Mouse (Mus musculus): ENCODE measurements at regions not wholly inside any gene's neighbourhood (a gene's known extent, or its start where the extent isn't known, plus 50 kb on each side); places are given as distances from the start of the nearest gene placed in this dataset.
A peak's percentile ranks its signal among the peaks of the same experiment; 100 is the strongest.

DNA sequence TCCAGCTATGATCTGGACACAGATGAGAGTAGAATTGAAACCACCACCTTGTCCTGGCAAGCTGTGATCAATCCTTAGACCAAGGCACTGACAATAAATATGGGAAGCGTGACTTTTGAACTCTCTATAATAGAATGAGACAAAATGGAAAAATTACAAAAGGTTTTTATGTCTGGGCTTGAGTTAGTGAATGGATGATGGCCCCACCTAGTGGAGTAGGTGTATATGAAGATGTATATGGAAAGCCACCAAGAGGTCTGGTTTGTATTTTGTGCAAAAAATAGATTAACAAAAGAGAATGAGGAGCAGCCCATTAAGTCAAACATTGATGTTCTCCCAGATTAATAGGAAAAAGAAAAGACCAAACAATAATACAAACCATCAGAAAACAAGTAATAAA, 172.5 kb downstream of the Tacr3 start:
- H3K9me3 ChIP-seq (replicated peaks; ENCODE audit: insufficient read depth, low read length) = no peaks in the 10 kb centered on the region
- no peaks in the 10 kb centered on the region for H3K79me2 ChIP-seq (ENCODE audit: control insufficient read depth, insufficient read depth, low read length, poor library complexity)
- H3K36me3 ChIP-seq (ENCODE audit: control insufficient read depth in 1 of 2, insufficient read depth in 2 of 2, low read length in 2 of 2) = no peaks in the 10 kb centered on the region
- H3K4me3 ChIP-seq (ENCODE audit: control insufficient read depth in 1 of 2, insufficient read depth in 1 of 2, low read depth in 2 of 2, low read length in 2 of 2) = no peak overlapping the region
- H3K9ac ChIP-seq (ENCODE audit: control insufficient read depth, low read depth, low read length, poor library complexity, severe bottlenecking) = no peak overlapping the region
- no peaks in the 10 kb centered on the region for H3K4me1 ChIP-seq (ENCODE audit: control insufficient read depth in 1 of 2, insufficient read depth in 2 of 2, low read length in 2 of 2)
- no peaks in the 10 kb centered on the region for H3K27me3 ChIP-seq (ENCODE audit: control insufficient read depth in 1 of 2, insufficient read depth in 2 of 2, low read length in 2 of 2)
- peak; percentile 3 for DNase-seq (ENCODE audit: low read depth, low spot score)
- no peak overlapping the region for H3K27ac ChIP-seq (ENCODE audit: control insufficient read depth, low read depth, low read length)
- TF ChIP-seq RAD21 (IDR thresholded peaks at IDR 0.05; ENCODE audit: low read depth, low read length) (peak; percentile 10), CTCF (IDR thresholded peaks at IDR 0.05 in 2 of 3, conservative IDR thresholded peaks at IDR 0.05 in 1 of 3; ENCODE audit: control insufficient read depth in 1 of 3, insufficient read depth in 1 of 3, low read depth in 2 of 3, low read length in 3 of 3, poor library complexity in 1 of 3, severe bottlenecking in 1 of 3) (peak in 1 of 3 experiments; percentile 15; a peak in 1 of 6 replicates), SMC3 (IDR thresholded peaks at IDR 0.05; ENCODE audit: low read depth, low read length) (peak; percentile 6; the same call in 1 of the 2 replicates), TCF12 (IDR thresholded peaks at IDR 0.05; ENCODE audit: low read depth, low read length) (no peak)

DNA sequence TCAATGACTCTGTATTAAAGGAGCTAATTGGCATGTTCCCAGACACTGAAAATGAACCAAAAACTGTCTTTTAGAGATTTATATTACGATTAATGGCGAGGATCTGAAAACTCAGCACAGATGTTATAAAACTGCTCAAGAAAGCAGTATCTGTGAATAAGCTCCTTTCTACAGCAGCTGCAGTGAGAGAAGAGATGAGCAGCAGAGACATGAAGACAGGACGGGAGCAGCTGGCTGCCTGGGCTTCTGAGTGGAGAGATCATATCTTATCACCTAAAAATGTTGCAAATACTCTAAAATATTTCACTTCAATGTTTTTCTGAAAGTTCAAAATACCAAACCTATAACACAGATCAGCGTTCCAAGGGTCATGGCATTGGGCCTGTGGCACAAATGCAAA, 187.0 kb downstream of the Tacr3 start:
- no peaks in the 10 kb centered on the region for H3K79me2 ChIP-seq (ENCODE audit: control insufficient read depth, insufficient read depth, low read length, poor library complexity)

DNA sequence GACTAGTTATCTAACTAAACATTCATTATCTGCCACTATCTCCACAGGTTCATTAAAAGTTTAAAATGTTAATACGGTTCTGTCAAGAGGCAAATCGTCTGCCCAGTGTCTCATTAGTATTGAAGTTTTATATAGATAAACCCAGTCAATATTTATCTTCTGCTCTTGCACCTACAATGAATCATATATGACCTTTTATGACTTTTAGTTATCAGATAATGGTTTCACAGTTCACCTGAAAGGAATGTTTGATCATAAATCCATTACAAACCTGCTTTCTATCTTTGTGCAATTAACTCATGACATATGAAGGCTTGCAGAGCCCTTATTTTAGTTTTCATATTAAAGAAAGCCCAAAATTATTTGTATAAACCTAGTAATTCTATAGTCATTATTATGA, 188.0 kb upstream of the Cenpe start:
- H3K27ac ChIP-seq (ENCODE audit: control insufficient read depth, low read depth, low read length) = no peak overlapping the region

More for the DNA sequence above, 187.0 kb downstream of the Tacr3 start:
- Histone ChIP-seq H3K9me3 (replicated peaks; ENCODE audit: insufficient read depth, low read length) (no peaks in the 10 kb centered on the region), H3K27ac (ENCODE audit: control insufficient read depth, low read depth, low read length) (no peak overlapping the region), H3K9ac (ENCODE audit: control insufficient read depth, low read depth, low read length, poor library complexity, severe bottlenecking) (no peak overlapping the region), H3K36me3 (ENCODE audit: control insufficient read depth in 1 of 2, insufficient read depth in 2 of 2, low read length in 2 of 2) (no peaks in the 10 kb centered on the region), H3K4me3 (ENCODE audit: control insufficient read depth in 1 of 2, insufficient read depth in 1 of 2, low read depth in 2 of 2, low read length in 2 of 2) (no peak overlapping the region), H3K4me1 (ENCODE audit: control insufficient read depth in 1 of 2, insufficient read depth in 2 of 2, low read length in 2 of 2) (no peaks in the 10 kb centered on the region), H3K27me3 (ENCODE audit: control insufficient read depth in 1 of 2, insufficient read depth in 2 of 2, low read length in 2 of 2) (no peaks in the 10 kb centered on the region)
- DNase-seq (ENCODE audit: low read depth, low spot score) = no peak
- TF ChIP-seq SIN3A (IDR thresholded peaks at IDR 0.05; ENCODE audit: low read length) (no peak), NRF1 (IDR thresholded peaks at IDR 0.05; ENCODE audit: insufficient read depth, low read depth, low read length, poor library complexity, severe bottlenecking) (no peak), ZKSCAN1 (IDR thresholded peaks at IDR 0.05; ENCODE audit: low read depth, low read length) (no peak), ZC3H11A (IDR thresholded peaks at IDR 0.05; ENCODE audit: low read depth, low read length) (no peak), MYB (IDR thresholded peaks at IDR 0.05; ENCODE audit: low read depth, low read length) (no peak), ZMIZ1 (IDR thresholded peaks at IDR 0.05; ENCODE audit: low read depth, low read length) (no peak)

More for the DNA sequence above, 188.0 kb upstream of the Cenpe start:
- Histone ChIP-seq H3K27me3 (ENCODE audit: control insufficient read depth in 1 of 2, insufficient read depth in 2 of 2, low read length in 2 of 2) (no peaks in the 10 kb centered on the region), H3K9ac (ENCODE audit: control insufficient read depth, low read depth, low read length, poor library complexity, severe bottlenecking) (no peak overlapping the region), H3K79me2 (ENCODE audit: control insufficient read depth, insufficient read depth, low read length, poor library complexity) (no peaks in the 10 kb centered on the region), H3K4me1 (ENCODE audit: control insufficient read depth in 1 of 2, insufficient read depth in 2 of 2, low read length in 2 of 2) (no peaks in the 10 kb centered on the region), H3K36me3 (ENCODE audit: control insufficient read depth in 1 of 2, insufficient read depth in 2 of 2, low read length in 2 of 2) (no peaks in the 10 kb centered on the region), H3K4me3 (ENCODE audit: control insufficient read depth in 1 of 2, insufficient read depth in 1 of 2, low read depth in 2 of 2, low read length in 2 of 2) (no peak overlapping the region), H3K9me3 (replicated peaks; ENCODE audit: insufficient read depth, low read length) (no peaks in the 10 kb centered on the region)
- DNase-seq (ENCODE audit: low read depth, low spot score) = no peak
- TF ChIP-seq CHD1 (IDR thresholded peaks at IDR 0.05; ENCODE audit: low read depth, low read length) (no peak), E2F4 (IDR thresholded peaks at IDR 0.05; ENCODE audit: borderline replicate concordance, low read depth, low read length) (no peak), SIN3A (IDR thresholded peaks at IDR 0.05; ENCODE audit: low read length) (no peak), HCFC1 (IDR thresholded peaks at IDR 0.05; ENCODE audit: low read depth, low read length) (no peak), MXI1 (IDR thresholded peaks at IDR 0.05; ENCODE audit: low read depth, low read length) (no peak), NELFE (IDR thresholded peaks at IDR 0.05; ENCODE audit: low read depth, low read length) (no peak), EP300 (IDR thresholded peaks at IDR 0.05; ENCODE audit: low read depth in 1 of 2, low read length in 2 of 2) (no peak), GABPA (IDR thresholded peaks at IDR 0.05; ENCODE audit: low read depth, low read length) (no peak), CTCF (IDR thresholded peaks at IDR 0.05 in 2 of 3, conservative IDR thresholded peaks at IDR 0.05 in 1 of 3; ENCODE audit: control insufficient read depth in 1 of 3, insufficient read depth in 1 of 3, low read depth in 2 of 3, low read length in 3 of 3, poor library complexity in 1 of 3, severe bottlenecking in 1 of 3) (no peak), MYB (IDR thresholded peaks at IDR 0.05; ENCODE audit: low read depth, low read length) (no peak), POLR2A (IDR thresholded peaks at IDR 0.05; ENCODE audit: control insufficient read depth in 1 of 2, insufficient read depth in 1 of 2, low read depth in 1 of 2, low read length in 2 of 2, poor library complexity in 1 of 2) (no peak), ZKSCAN1 (IDR thresholded peaks at IDR 0.05; ENCODE audit: low read depth, low read length) (no peak), ZC3H11A (IDR thresholded peaks at IDR 0.05; ENCODE audit: low read depth, low read length) (no peak), MYC (IDR thresholded peaks at IDR 0.05; ENCODE audit: low read depth, low read length) (no peak), KAT2A (conservative IDR thresholded peaks at IDR 0.05; ENCODE audit: low read depth, low read length) (no peak)
